Mouse (Mus musculus) left cerebral cortex, adult 11 months (tissue): Measurements from ENCODE around the gene Naa25.
A peak's percentile ranks its signal among the peaks of the same experiment; 100 is the strongest.

Experiments
- DNase-seq: peaks from one replicate; pipeline ENCODE4 v3.0.0; 2022; ENCODE audit warnings: low spot score

The Naa25 gene

GRCm38 (mm10) chr5:121452906-121453305 is 55.2 kb downstream of the Naa25 start:
- DNase-seq: no peak

- no peak for DNase-seq
These were observed 56.2 kb downstream of the Naa25 start for GRCm38 (mm10) chr5:121453743-121454502.

- DNase-seq: no peak
These were observed 56.7 kb downstream of the Naa25 start for GRCm38 (mm10) chr5:121454503-121454782.

GRCm38 (mm10) chr5:121455510-121456265 is 58.0 kb downstream of the Naa25 start:
- no peak for DNase-seq

- DNase-seq: no peak
These were observed 63.8 kb downstream of the Naa25 start for GRCm38 (mm10) chr5:121461339-121462170.

GRCm38 (mm10) chr5:121462171-121462502 is 64.4 kb downstream of the Naa25 start:
- no peak for DNase-seq

- DNase-seq: no peak
These were observed 65.2 kb downstream of the Naa25 start for GRCm38 (mm10) chr5:121462967-121463366.

GRCm38 (mm10) chr5:121463601-121464250 is 66.0 kb downstream of the Naa25 start:
- DNase-seq: no peak

- no peak for DNase-seq
These were observed 71.8 kb downstream of the Naa25 start for GRCm38 (mm10) chr5:121469566-121469965.

GRCm38 (mm10) chr5:121472411-121472810 is 74.7 kb downstream of the Naa25 start:
- no peak for DNase-seq

GRCm38 (mm10) chr5:121474610-121475009 is 76.9 kb downstream of the Naa25 start:
- DNase-seq: no peak

- no peak for DNase-seq
These were observed 78.3 kb downstream of the Naa25 start for GRCm38 (mm10) chr5:121476040-121476439.

GRCm38 (mm10) chr5:121477680-121478079 is 79.9 kb downstream of the Naa25 start:
- DNase-seq: peak; percentile 35

- DNase-seq: no peak
These were observed 87.1 kb downstream of the Naa25 start for GRCm38 (mm10) chr5:121484801-121485200.

- peak; percentile 46 for DNase-seq
These were observed 95.6 kb downstream of the Naa25 start for GRCm38 (mm10) chr5:121493305-121493704.
